Mouse (Mus musculus) CH12F3 (cell line): ENCODE results near the gene Rasgef1a.

Experiments
- in situ Hi-C: fragments of 300-500 bp; cut with MboI; formaldehyde crosslinking; loops from 2 replicates; pipeline ENCODE4 v1.14.3; 2020; ENCODE audit warnings: low sequenced_read_pairs

Rasgef1a gene

GRCm38 (mm10) chr6:118010756-118011615, at the start of gene Rasgef1a:
TSS of gene Rasgef1a (plus strand) at chr6:118011438.
- in situ Hi-C loops, result no loop called here

DNA sequence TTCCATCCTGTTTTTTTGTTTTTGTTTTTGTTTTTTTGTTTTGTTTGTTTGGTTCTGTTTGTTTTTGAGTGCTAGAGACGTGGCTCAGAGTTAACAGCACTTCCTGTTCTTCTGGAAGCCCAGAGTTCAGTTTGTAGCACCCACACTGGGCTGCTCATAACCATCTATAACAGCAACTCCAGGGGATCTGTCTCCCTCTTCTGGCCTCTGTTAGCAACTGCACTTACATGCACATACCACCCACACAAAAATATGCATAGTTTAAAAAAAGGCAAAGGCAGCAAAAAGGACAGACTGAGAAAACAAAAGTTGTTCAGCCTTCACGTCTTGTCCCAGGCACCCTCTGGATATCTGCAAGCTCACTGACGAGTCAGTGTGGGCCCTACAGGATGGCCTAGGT, 48.0 kb upstream of the Rasgef1a start:
- in situ Hi-C loops, result no loop called here

DNA sequence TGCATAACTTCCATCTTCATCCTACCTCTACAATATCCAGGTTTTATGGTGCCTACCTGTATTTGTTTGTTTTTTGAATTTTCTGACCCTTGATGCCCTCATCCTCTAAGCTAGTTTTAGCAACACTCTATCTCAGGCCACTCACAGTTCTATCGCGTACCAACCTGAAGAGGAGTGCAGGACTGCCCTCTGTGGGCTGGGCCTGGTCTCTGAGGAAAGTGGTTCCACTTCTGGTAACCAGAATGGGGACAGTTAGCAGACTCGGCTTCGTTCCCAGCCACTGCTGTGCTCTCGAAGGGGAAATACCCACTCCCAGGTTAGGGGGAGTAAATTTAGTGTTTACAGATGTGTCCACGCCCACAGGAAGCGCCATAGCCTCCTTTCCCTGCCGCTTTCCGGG, 44.5 kb upstream of the Rasgef1a start:
- in situ Hi-C loops, result no loop called here

DNA sequence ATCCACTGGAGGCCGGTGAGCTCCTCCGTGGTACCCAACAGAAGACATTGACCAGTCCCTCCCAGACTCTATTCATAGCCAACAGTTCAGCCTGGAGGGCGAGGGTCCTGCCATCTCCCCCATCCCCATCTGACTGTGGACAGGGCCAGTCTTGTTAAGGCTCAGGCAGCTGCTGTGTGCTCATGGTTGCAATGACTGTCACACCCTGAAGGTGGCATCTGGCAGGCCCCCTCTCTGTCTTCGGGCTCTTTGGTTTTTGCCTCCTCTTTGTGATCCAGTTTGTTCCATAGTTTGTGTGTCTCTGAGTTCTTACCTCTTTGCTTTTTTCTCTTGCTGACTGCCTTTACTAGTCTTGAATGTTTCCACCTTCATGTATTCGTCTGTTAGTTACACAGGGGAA, 24.1 kb upstream of the Rasgef1a start:
- in situ Hi-C loops, result no loop called here

DNA sequence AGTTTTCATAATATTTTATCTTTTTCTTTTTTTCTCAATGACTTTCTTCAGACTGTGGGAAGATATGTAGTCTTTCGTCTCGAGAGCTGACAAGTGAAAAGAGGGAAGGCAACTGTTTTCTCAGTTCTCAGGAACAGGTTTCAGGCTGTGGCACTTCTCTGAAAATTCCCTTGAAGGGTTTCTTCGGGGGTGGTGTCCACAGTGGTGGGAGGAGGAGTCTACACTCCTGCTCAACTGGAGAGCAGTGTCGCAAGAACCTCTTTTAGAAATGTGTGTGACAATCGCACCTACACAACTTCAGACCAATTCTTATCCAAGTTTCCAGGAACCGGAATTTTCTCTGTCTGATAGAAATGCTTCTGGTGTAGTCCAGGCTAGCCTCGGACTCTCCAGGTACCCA, 22.0 kb upstream of the Rasgef1a start:
- in situ Hi-C loops, result no loop called here

- in situ Hi-C loops, result no loop called here
Measured at GRCm38 (mm10) chr6:117990649-117991048, 20.6 kb upstream of the Rasgef1a start.

- in situ Hi-C loops, result no loop called here
Measured at GRCm38 (mm10) chr6:117991297-117991696, 19.9 kb upstream of the Rasgef1a start.

GRCm38 (mm10) chr6:117991928-117992327, 19.3 kb upstream of the Rasgef1a start:
- in situ Hi-C loops, result no loop called here

DNA sequence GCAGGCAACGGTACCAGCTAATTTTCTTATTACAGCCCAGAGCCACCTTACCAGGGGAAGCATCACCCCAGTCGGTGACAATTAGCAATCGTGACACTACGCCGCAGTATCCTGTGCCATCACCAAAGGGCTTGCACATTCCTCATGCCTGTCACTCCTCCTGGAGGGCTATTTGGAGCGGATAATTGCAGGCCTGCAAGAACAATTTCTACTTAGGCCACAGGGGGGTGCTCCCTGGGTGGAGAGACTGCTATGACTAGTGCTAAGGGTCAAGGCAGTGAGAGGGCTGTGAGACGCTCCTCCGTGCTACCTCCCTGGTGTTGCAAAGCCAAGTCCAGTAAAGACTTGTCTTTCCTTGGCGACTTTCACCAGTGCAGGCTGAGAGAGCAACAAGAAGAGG, 16.1 kb upstream of the Rasgef1a start:
- in situ Hi-C loops, result no loop called here

DNA sequence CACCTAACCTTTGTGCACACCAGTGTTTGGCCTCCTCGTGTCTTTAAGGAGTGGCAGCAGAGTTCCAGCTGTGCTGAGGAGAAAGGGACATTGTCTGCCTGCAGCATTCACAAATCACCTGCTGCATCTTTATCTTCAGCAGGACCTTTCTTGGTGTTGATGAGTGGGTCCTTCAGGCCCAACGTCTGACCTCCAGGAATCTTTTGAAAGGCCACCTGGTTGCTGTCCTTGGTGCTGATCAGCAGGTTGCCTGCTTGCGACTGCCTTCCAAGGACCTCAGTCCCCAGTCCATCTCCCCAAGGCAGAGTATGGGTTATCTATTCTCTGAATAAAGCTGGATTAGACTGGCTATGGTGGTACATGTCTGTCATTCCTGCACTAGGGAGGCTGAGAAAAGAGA, 10.0 kb upstream of the Rasgef1a start:
- in situ Hi-C loops, result no loop called here

- in situ Hi-C loops, result no loop called here
Measured at GRCm38 (mm10) chr6:118007302-118007701, 3.9 kb upstream of the Rasgef1a start.

DNA sequence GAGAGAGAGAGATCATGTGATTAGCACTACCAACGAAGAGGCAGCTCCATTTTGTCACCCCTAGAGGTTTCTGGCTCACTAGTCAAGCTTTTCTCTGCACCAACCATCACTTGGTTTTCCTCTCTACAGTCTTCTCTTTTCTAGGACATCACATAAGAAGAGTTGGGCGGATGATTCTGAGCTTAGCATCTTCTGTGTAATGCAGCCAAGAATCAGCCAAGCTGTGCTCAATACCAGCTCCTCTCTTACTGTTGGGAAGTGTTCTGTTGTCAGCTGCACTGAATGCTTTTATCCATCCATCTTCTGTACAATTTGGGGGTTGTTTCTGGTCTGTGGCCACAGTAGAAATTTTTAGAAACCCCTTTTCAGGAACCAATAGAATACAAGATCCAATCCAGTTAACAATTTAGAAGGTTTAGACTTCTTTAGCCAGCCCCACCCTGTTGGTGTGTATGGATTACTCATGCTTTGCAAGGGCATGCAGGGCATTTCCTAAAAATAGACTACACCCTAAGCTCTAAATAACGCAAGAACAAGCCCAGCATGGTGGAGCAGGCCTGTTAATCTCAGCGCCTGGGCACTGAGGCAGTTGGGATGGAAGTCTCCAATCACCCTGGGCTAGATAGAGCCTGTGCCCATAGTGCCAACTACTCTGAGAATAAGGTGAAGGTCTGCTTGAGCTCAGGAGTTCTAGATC, 3.2 kb upstream of the Rasgef1a start:
- in situ Hi-C loops, result no loop called here

DNA sequence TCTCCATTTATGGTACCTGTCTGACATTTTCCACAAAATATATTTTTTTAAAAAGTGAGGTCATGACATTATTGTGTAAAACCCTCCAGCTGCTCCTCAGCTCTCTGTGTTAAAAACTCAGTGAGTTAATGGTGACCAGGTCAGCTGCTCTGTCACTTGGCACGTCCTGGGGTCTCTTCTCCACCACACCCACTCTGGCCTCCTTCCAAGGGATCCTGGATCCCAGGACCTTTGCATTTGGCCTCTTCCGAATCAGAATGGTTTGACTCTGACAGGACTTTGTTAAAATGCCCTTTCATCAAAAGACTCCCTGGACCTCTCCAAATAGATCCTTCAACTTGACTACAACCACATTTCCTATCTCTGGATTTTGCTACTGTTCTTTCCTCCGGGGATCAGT, 982 bp upstream of the Rasgef1a start:
- in situ Hi-C loops, result no loop called here

DNA sequence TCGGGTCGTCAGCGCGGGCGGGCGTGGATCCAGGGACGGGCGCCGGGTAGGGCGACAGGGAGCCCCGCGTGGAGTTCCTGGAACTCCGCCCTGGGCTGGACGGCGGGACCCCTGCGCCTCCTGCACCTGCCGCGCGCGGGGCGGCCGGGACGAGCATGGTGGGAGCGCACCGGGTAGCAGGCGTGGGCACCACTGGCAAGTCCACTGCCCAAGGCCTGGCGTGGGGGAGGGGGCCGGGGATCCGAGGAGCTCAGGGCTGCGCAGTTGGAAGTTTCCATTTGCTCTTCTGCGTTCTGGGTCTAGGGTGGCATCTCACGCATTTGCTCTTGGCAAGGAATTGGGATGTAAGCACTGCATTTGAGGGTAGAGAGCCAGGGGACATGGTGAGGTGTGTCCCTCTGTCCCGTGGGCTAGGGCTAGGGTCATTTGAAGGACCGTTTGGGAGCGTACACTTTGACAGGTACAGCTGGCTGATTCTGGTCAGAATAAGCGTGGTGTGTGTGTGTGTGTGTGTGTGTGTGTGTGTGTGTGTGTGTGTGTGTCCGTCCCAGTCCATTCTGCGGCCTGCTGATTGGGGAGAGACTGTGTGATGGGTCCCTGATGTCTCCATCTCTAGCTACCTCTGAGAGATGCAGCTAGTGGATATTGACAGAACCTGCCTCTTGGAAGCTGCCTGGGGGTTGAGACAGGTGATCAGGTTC, 528 bp downstream of the Rasgef1a start:
- in situ Hi-C loops, result no loop called here

DNA sequence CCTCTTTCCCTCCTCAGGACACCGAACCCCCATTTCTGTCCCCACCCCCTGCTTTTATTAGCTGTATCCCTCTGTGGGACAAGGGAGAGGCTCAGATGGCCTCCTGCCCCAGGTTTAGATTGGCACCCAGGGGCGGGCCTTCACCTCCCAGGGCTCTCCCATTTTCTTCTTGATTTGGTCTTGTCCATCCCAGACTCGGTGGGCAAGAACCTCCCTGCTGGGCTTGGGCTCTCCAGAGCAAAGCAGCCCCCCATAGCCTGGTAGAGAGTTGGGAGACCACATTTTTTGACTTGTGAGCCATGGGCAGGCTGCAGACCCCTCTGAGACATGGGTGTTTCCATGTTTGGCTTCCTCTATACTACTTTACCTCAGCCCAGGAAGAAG, 1.1 kb downstream of the Rasgef1a start:
- in situ Hi-C loops, result no loop called here

DNA sequence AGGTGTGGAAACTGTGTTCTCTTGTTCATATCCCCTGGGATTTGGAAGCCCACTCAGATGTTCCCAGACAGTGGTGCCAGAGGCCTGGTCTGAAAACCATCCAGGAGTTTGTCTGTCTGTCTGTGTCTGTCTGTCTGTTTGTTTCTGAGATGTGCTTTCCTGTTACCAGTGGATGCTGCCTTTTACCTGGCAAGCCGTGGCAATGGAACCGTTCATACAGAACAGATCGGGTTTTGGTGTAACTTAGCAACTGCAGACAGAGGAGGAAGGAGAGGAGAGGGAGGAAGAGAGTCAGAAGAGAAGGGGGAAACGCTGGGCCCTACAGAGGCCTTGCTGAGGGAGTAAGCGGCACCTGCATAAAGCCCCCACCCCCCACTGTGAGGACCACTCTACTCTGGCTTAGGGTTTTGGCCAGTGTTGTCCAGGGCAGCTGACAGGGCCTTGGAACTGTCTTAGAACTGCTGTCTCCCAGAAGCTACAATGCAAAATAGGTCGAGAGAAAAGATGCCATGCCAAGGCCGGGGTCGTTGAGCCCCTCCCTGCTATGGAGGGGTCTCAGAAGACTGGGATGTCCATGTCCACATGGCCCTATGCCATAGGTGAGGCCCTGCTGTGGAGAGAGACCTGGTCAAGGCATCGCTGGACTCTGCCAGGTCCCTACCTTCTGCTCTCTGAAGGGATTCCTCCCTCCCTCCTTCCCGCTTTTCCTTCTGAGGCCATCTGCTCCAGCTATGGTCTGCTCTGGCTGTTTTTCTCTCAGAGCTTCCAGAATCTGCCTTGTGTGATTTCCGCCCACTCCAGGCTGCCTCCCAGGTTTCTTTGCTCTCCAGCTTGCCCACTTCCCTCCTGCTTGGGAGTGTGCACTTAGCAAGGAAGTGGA, 2.0 kb downstream of the Rasgef1a start:
- in situ Hi-C loops, result no loop called here

DNA sequence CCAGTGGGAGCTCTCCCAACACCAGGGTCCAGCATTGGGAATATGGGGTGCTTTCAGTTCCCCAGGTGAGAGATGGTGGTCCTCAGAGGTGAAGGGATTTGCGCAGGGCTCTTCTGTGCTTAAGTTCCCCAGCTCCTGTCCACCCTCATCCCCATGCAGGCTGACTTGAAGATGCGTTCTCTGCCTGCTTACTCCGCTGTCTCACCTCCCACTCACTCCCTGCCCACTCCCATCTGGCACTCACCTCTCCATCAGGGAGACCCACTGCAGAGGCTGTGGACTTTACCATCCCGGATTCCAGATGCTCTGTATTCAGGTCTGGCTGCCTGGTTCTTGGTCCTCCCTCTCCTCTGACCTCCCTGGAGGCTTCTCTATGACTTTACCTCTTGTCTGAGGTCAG, 3.6 kb downstream of the Rasgef1a start:
- in situ Hi-C loops, result no loop called here

GRCm38 (mm10) chr6:118015971-118016370, 4.7 kb downstream of the Rasgef1a start:
- in situ Hi-C loops, result no loop called here

GRCm38 (mm10) chr6:118018666-118019065, 7.4 kb downstream of the Rasgef1a start:
- in situ Hi-C loops, result no loop called here

DNA sequence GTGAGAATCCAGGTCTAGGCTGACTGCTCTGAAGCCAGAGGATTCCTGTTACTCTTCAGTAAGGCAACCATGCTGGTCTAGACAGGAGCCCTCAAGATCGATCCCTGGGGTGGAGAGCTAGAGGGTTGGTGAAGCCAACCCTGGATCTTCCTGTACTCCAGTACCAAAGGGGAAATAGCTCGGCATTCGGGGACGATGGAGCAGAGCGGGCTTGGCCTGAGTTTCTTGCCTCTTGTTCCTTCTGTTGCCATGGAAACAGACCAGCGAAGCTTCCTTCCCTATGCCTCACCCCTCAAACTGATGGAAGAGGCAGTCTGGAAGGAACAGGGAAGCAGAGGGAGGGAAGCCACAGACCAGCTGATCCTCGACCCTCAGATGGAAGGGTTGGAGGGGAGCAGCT, 8.3 kb downstream of the Rasgef1a start:
- in situ Hi-C loops, result no loop called here
